Mouse (Mus musculus): ENCODE results near the gene Mcm5. TPM values are rescaled to one million over a fixed set of nuclear protein-coding genes. Genes with fewer than 3 reads are reported as not detected.

The Mcm5 gene
- polyA plus RNA-seq, 1 experiment from 2014 or later = 132 TPM

GRCm38 (mm10) chr8:75082181-75082805, 27.1 kb upstream of the Mcm5 start:
- Histone ChIP-seq H3K4me3 (replicated peaks) (no peak overlapping the region), H3K4me2 (replicated peaks) (no peak overlapping the region), H3K9ac (no peak overlapping the region), H3K4me1 (replicated peaks) (peaks cover 4% of the 10 kb centered on the region; the same call in 1 of the 2 replicates), H3K9me3 (no peaks in the 10 kb centered on the region), H3K27me3 (replicated peaks) (no peaks in the 10 kb centered on the region), H3K27ac (no peak overlapping the region), H3K36me3 (no peaks in the 10 kb centered on the region)
- WGBS = 60% methylated on average over 6 of the region's 6 CpGs
- ATAC-seq = no peak

- peak overlapping the region; percentile 8; the same call in 1 of the 2 replicates for H3K9ac ChIP-seq
- 1% methylated on average over 17 of the region's 17 CpGs for WGBS
- H3K27ac ChIP-seq = no peak overlapping the region
- H3K4me1 ChIP-seq (replicated peaks) = peaks cover 4% of the 10 kb centered on the region; the same call in 1 of the 2 replicates
- H3K27me3 ChIP-seq (replicated peaks) = no peaks in the 10 kb centered on the region
- H3K4me2 ChIP-seq (replicated peaks) = peak overlapping the region; percentile 55
- no peaks in the 10 kb centered on the region for H3K9me3 ChIP-seq
- peak overlapping the region; percentile 27 for H3K4me3 ChIP-seq (replicated peaks)
- ATAC-seq = peak; percentile 96
- no peaks in the 10 kb centered on the region for H3K36me3 ChIP-seq
These were observed 25.5 kb upstream of the Mcm5 start for GRCm38 (mm10) chr8:75083846-75084245.

GRCm38 (mm10) chr8:75084382-75085064, 24.8 kb upstream of the Mcm5 start:
- H3K9me3 ChIP-seq = no peaks in the 10 kb centered on the region
- H3K4me3 ChIP-seq (replicated peaks) = no peak overlapping the region
- H3K27ac ChIP-seq = no peak overlapping the region
- no peaks in the 10 kb centered on the region for H3K27me3 ChIP-seq (replicated peaks)
- no peak overlapping the region for H3K9ac ChIP-seq
- peaks cover 10% of the 10 kb centered on the region for H3K4me1 ChIP-seq (replicated peaks)
- 67% methylated on average over 3 of the region's 3 CpGs for WGBS
- ATAC-seq = no peak
- 0 out of 2 replicates have a peak overlapping the region, but pooled peaks have one; percentile 55 for H3K4me2 ChIP-seq (replicated peaks)
- H3K36me3 ChIP-seq = no peaks in the 10 kb centered on the region

- no peak overlapping the region for H3K4me3 ChIP-seq (replicated peaks)
- WGBS = 75% methylated on average over 2 of the region's 2 CpGs
- H3K27ac ChIP-seq = no peak overlapping the region
- peaks cover 10% of the 10 kb centered on the region for H3K4me1 ChIP-seq (replicated peaks)
- no peak overlapping the region for H3K9ac ChIP-seq
- no peaks in the 10 kb centered on the region for H3K27me3 ChIP-seq (replicated peaks)
- no peaks in the 10 kb centered on the region for H3K9me3 ChIP-seq
- ATAC-seq = no peak
- no peaks in the 10 kb centered on the region for H3K36me3 ChIP-seq
- H3K4me2 ChIP-seq (replicated peaks) = no peak overlapping the region
These were observed 23.4 kb upstream of the Mcm5 start for GRCm38 (mm10) chr8:75086002-75086401.

GRCm38 (mm10) chr8:75087127-75087526, 22.2 kb upstream of the Mcm5 start:
- H3K4me3 ChIP-seq (replicated peaks) = no peak overlapping the region
- H3K9ac ChIP-seq = no peak overlapping the region
- no peak overlapping the region for H3K27ac ChIP-seq
- ATAC-seq = no peak
- H3K4me1 ChIP-seq (replicated peaks) = peaks cover 10% of the 10 kb centered on the region
- no peaks in the 10 kb centered on the region for H3K36me3 ChIP-seq
- no peak overlapping the region for H3K4me2 ChIP-seq (replicated peaks)
- H3K27me3 ChIP-seq (replicated peaks) = no peaks in the 10 kb centered on the region
- no peaks in the 10 kb centered on the region for H3K9me3 ChIP-seq

- Histone ChIP-seq H3K4me3 (replicated peaks) (0 out of 2 replicates have a peak overlapping the region, but pooled peaks have one; percentile 2), H3K4me1 (replicated peaks) (peaks cover 11% of the 10 kb centered on the region), H3K27me3 (replicated peaks) (no peaks in the 10 kb centered on the region), H3K27ac (peak overlapping the region; percentile 69), H3K9me3 (no peaks in the 10 kb centered on the region), H3K36me3 (no peaks in the 10 kb centered on the region), H3K4me2 (replicated peaks) (peak overlapping the region; percentile 42), H3K9ac (peak overlapping the region; percentile 17; the same call in 1 of the 2 replicates)
- 6% methylated on average over 6 of the region's 6 CpGs for WGBS
- ATAC-seq = peak; percentile 42
These were observed 20.1 kb upstream of the Mcm5 start for GRCm38 (mm10) chr8:75088989-75089881.

GRCm38 (mm10) chr8:75090781-75091365, 18.5 kb upstream of the Mcm5 start:
- WGBS = 83% methylated on average over 4 of the region's 4 CpGs
- no peak overlapping the region for H3K27ac ChIP-seq
- no peak overlapping the region for H3K9ac ChIP-seq
- no peaks in the 10 kb centered on the region for H3K9me3 ChIP-seq
- H3K36me3 ChIP-seq = no peaks in the 10 kb centered on the region
- ATAC-seq = no peak
- no peaks in the 10 kb centered on the region for H3K27me3 ChIP-seq (replicated peaks)
- H3K4me1 ChIP-seq (replicated peaks) = peaks cover 11% of the 10 kb centered on the region
- H3K4me3 ChIP-seq (replicated peaks) = no peak overlapping the region
- H3K4me2 ChIP-seq (replicated peaks) = no peak overlapping the region

- H3K4me1 ChIP-seq (replicated peaks) = peaks cover 11% of the 10 kb centered on the region
- ATAC-seq = peak; percentile 95
- under 1% methylated on average over 36 of the region's 36 CpGs for WGBS
- no peaks in the 10 kb centered on the region for H3K27me3 ChIP-seq (replicated peaks)
- no peaks in the 10 kb centered on the region for H3K9me3 ChIP-seq
- peak within 1 kb of the TSS; percentile 56; the same call in 1 of the 2 replicates for H3K27ac ChIP-seq
- peak within 1 kb of the TSS; percentile 59 for H3K4me3 ChIP-seq (replicated peaks)
- no peaks in the 10 kb centered on the region for H3K36me3 ChIP-seq
- H3K4me2 ChIP-seq (replicated peaks) = peak within 1 kb of the TSS; percentile 93
- peak within 1 kb of the TSS; percentile 69 for H3K9ac ChIP-seq
These were observed 15.8 kb upstream of the Mcm5 start, which contains the start of gene Hmox1 for GRCm38 (mm10) chr8:75093399-75094156. Gene Hmox1 (plus strand): TSS chr8:75093621.

GRCm38 (mm10) chr8:75102956-75103355, 6.4 kb upstream of the Mcm5 start:
- no peaks in the 10 kb centered on the region for H3K4me1 ChIP-seq (replicated peaks)
- H3K4me3 ChIP-seq (replicated peaks) = no peak overlapping the region
- WGBS = 78% methylated on average over 4 of the region's 4 CpGs
- H3K9ac ChIP-seq = no peak overlapping the region
- no peak for ATAC-seq
- H3K9me3 ChIP-seq = no peaks in the 10 kb centered on the region
- H3K27me3 ChIP-seq (replicated peaks) = no peaks in the 10 kb centered on the region
- H3K36me3 ChIP-seq = no peaks in the 10 kb centered on the region
- no peak overlapping the region for H3K27ac ChIP-seq
- H3K4me2 ChIP-seq (replicated peaks) = no peak overlapping the region

GRCm38 (mm10) chr8:75103376-75103878, 5.9 kb upstream of the Mcm5 start:
- Histone ChIP-seq H3K4me1 (replicated peaks) (no peaks in the 10 kb centered on the region), H3K4me2 (replicated peaks) (no peak overlapping the region), H3K9ac (no peak overlapping the region), H3K27ac (no peak overlapping the region), H3K9me3 (no peaks in the 10 kb centered on the region), H3K36me3 (no peaks in the 10 kb centered on the region), H3K4me3 (replicated peaks) (no peak overlapping the region), H3K27me3 (replicated peaks) (no peaks in the 10 kb centered on the region)
- no peak for ATAC-seq
- 51% methylated on average over 8 of the region's 8 CpGs for WGBS

GRCm38 (mm10) chr8:75108527-75109235, 688 bp upstream of the Mcm5 start:
- Histone ChIP-seq H3K36me3 (peaks cover 14% of the 10 kb centered on the region), H3K4me3 (replicated peaks) (peak overlapping the region; percentile 79), H3K9ac (peak overlapping the region; percentile 73), H3K4me1 (replicated peaks) (peaks cover 13% of the 10 kb centered on the region), H3K27me3 (replicated peaks) (no peaks in the 10 kb centered on the region), H3K4me2 (replicated peaks) (peak overlapping the region; percentile 62), H3K9me3 (no peaks in the 10 kb centered on the region), H3K27ac (peak overlapping the region; percentile 85)
- peak; percentile 80 for ATAC-seq
- WGBS = under 1% methylated on average over 9 of the region's 9 CpGs

Measured in intestine, embryonic 15.5 days (tissue).